Mouse (Mus musculus) cortical plate, adult 2 months (tissue): ENCODE measurements around the gene Ssr2. TPM values are rescaled to one million over a fixed set of nuclear protein-coding genes. Genes with fewer than 3 reads are reported as not detected.
"Not testable (repeated sequence)": the region's sequence is repeated elsewhere in the genome, so short reads cannot be mapped to it uniquely, and the experiment has no call there.

ENCODE experiments used
- H3K27ac ChIP-seq: fragments of 200-500 bp; 2 replicates; pipeline ENCODE4 v1.5.1; 2012; ENCODE audit warnings: low read length, control low read depth, inconsistent platforms; ENCODE audit not compliant: insufficient read depth
- H3K4me1 ChIP-seq: fragments of 200-500 bp; 2 replicates; pipeline ENCODE4 v1.6.1; 2011; ENCODE audit warnings: low read length; ENCODE audit not compliant: control insufficient read depth, insufficient read depth
- H3K4me3 ChIP-seq: fragments of 200-500 bp; 2 replicates; pipeline ENCODE4 v1.5.1; 2011; ENCODE audit warnings: mild to moderate bottlenecking, low read length, control low read depth; ENCODE audit not compliant: insufficient read depth
- CTCF ChIP-seq: fragments of 200-500 bp; IDR thresholded peaks from 2 replicates; pipeline ENCODE4 v1.5.1; 2011; ENCODE audit warnings: mild to moderate bottlenecking, control low read depth, low read length; ENCODE audit not compliant: insufficient read depth; ENCODE audit errors: extremely low read depth
- POLR2A ChIP-seq: fragments of 200-500 bp; IDR thresholded peaks from 2 replicates; pipeline ENCODE4 v1.6.1; 2011; ENCODE audit warnings: mild to moderate bottlenecking, low read length, control low read depth; ENCODE audit not compliant: insufficient read depth; ENCODE audit errors: extremely low read depth
- polyA plus RNA-seq: library from polyadenylated mRNA; depleted of rRNA; stranded (reverse); fragments of >200 nt; gene quantifications from 2 replicates; pipeline ENCODE4 v1.2.3, GENCODE M21; 2012

The Ssr2 gene
- polyA plus RNA-seq, 1 experiment = 126 TPM

- H3K27ac ChIP-seq = no peak overlapping the region
- no peak for TF ChIP-seq POLR2A
- TF ChIP-seq CTCF = no peak
- no peak overlapping the region for H3K4me3 ChIP-seq
Observed at GRCm38 (mm10) chr3:88563442-88563841, 12.2 kb upstream of the Ssr2 start.

GRCm38 (mm10) chr3:88563966-88564365 is 11.7 kb upstream of the Ssr2 start:
- no peak overlapping the region for H3K4me3 ChIP-seq
- H3K27ac ChIP-seq = no peak overlapping the region
- peaks cover 1% of the 10 kb centered on the region; the same call in 1 of the 2 replicates for H3K4me1 ChIP-seq
- TF ChIP-seq CTCF = no peak
- TF ChIP-seq POLR2A = no peak

More at GRCm38 (mm10) chr3:88563442-88563841, 12.2 kb upstream of the Ssr2 start:
- peaks cover 1% of the 10 kb centered on the region; the same call in 1 of the 2 replicates for H3K4me1 ChIP-seq

- Histone ChIP-seq H3K4me3 (no peak overlapping the region), H3K27ac (no peak overlapping the region), H3K4me1 (peaks cover 1% of the 10 kb centered on the region; the same call in 1 of the 2 replicates)
- TF ChIP-seq POLR2A (no peak), CTCF (no peak)
Observed at GRCm38 (mm10) chr3:88566116-88566515, 9.6 kb upstream of the Ssr2 start.

- TF ChIP-seq POLR2A (no peak), CTCF (no peak)
- Histone ChIP-seq H3K27ac (no peak overlapping the region), H3K4me3 (no peak overlapping the region), H3K4me1 (peaks cover 1% of the 10 kb centered on the region; the same call in 1 of the 2 replicates)
Observed at GRCm38 (mm10) chr3:88566536-88567061, 9.1 kb upstream of the Ssr2 start.

- Histone ChIP-seq H3K4me3 (no peak overlapping the region), H3K27ac (no peak overlapping the region), H3K4me1 (peaks cover 1% of the 10 kb centered on the region; the same call in 1 of the 2 replicates)
- TF ChIP-seq POLR2A (no peak), CTCF (no peak)
Observed at GRCm38 (mm10) chr3:88567892-88568291, 7.8 kb upstream of the Ssr2 start.

GRCm38 (mm10) chr3:88568615-88569014 is 7.1 kb upstream of the Ssr2 start:
- Histone ChIP-seq H3K27ac (no peak overlapping the region), H3K4me3 (no peak overlapping the region), H3K4me1 (peaks cover 1% of the 10 kb centered on the region; the same call in 1 of the 2 replicates)
- TF ChIP-seq CTCF = no peak
- no peak for TF ChIP-seq POLR2A

GRCm38 (mm10) chr3:88569093-88569492 is 6.6 kb upstream of the Ssr2 start:
- Histone ChIP-seq H3K4me1 (peaks cover 1% of the 10 kb centered on the region; the same call in 1 of the 2 replicates), H3K27ac (no peak overlapping the region), H3K4me3 (no peak overlapping the region)
- TF ChIP-seq POLR2A (no peak), CTCF (no peak)

- Histone ChIP-seq H3K4me3 (no peak overlapping the region), H3K4me1 (peaks cover 1% of the 10 kb centered on the region; the same call in 1 of the 2 replicates), H3K27ac (no peak overlapping the region)
- TF ChIP-seq POLR2A (no peak), CTCF (no peak)
Observed at GRCm38 (mm10) chr3:88569694-88570093, 6.0 kb upstream of the Ssr2 start.

GRCm38 (mm10) chr3:88570341-88570740 is 5.3 kb upstream of the Ssr2 start:
- Histone ChIP-seq H3K4me3 (no peak overlapping the region), H3K27ac (no peak overlapping the region), H3K4me1 (peaks cover 1% of the 10 kb centered on the region; the same call in 1 of the 2 replicates)
- no peak for TF ChIP-seq POLR2A
- no peak for TF ChIP-seq CTCF

GRCm38 (mm10) chr3:88571856-88572255 is 3.8 kb upstream of the Ssr2 start:
- TF ChIP-seq CTCF = no peak
- no peak for TF ChIP-seq POLR2A
- Histone ChIP-seq H3K4me3 (no peak overlapping the region), H3K27ac (no peak overlapping the region), H3K4me1 (no peaks in the 10 kb centered on the region)

GRCm38 (mm10) chr3:88572835-88573234 is 2.8 kb upstream of the Ssr2 start:
- H3K4me3 ChIP-seq = no peak overlapping the region
- no peak overlapping the region for H3K27ac ChIP-seq
- no peak for TF ChIP-seq POLR2A
- no peak for TF ChIP-seq CTCF
- H3K4me1 ChIP-seq = no peaks in the 10 kb centered on the region

GRCm38 (mm10) chr3:88573810-88574209 is 1.9 kb upstream of the Ssr2 start:
- Histone ChIP-seq H3K4me1 (no peaks in the 10 kb centered on the region), H3K27ac (no peak overlapping the region), H3K4me3 (no peak overlapping the region)
- TF ChIP-seq CTCF (no peak), POLR2A (no peak)

- not testable (repeated sequence) for H3K4me3 ChIP-seq, H3K4me1 ChIP-seq, H3K27ac ChIP-seq
Observed at GRCm38 (mm10) chr3:88577846-88578245, 2.2 kb downstream of the Ssr2 start.
